In the genomic region with DNA sequence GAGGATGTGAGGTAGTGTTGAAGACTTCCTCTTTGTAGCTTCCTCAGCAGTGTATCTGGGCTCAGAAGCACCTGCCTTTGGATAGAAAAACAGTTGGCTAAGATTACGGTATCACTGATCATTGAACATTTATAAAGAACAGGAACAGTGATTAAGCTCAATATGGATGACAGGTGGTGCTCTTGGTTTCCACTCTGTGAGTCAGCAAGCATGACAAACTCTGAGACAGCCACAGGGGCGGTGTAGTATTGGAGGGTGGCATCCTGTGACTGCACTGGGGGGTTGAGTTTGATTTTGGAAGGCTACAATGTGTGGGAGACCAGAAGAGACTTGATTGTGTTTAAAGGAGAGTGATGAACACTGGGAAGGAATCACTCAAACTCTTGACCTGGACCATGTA, we compare ENCODE assay signal across 22 mouse cellular contexts.
"Had no signal": no experiment of that assay in that cellular context is flagged by ENCODE, and none has a peak within 500 bp of the region (broad histone marks: within the 10 kb centered on the region; RNA-seq: fewer than 3 reads in every experiment).

No protein-coding gene starts in this region.

- DNase-seq: kidney, adult 18-20 months; kidney, postnatal 25 days; liver; lung, adult 2 months; lung, postnatal 14 days; lung, postnatal 4 days; right cerebral cortex, postnatal 14 days; spleen, adult 18-20 months; thymus, adult 18-20 months; thymus, postnatal 4 days had no signal

- H3K36me3 ChIP-seq: limb, embryonic 10.5 days; limb, embryonic 13.5 days; liver, embryonic 12.5 days; liver, embryonic 15.5 days; midbrain, embryonic 12.5 days; neural tube, embryonic 13.5 days had no signal

- H3K4me1 ChIP-seq: limb, embryonic 10.5 days; limb, embryonic 13.5 days; liver, embryonic 12.5 days; liver, embryonic 15.5 days; midbrain, embryonic 12.5 days; neural tube, embryonic 13.5 days had no signal

- H3K4me3 ChIP-seq: limb, embryonic 10.5 days; limb, embryonic 13.5 days; liver, embryonic 12.5 days; liver, embryonic 15.5 days; midbrain, embryonic 12.5 days; myocyte; neural tube, embryonic 13.5 days had no signal

- H3K4me2 ChIP-seq: limb, embryonic 13.5 days; liver, embryonic 12.5 days; liver, embryonic 15.5 days; midbrain, embryonic 12.5 days; neural tube, embryonic 13.5 days had no signal

- H3K9me3 ChIP-seq: limb, embryonic 10.5 days; limb, embryonic 13.5 days; liver, embryonic 12.5 days; liver, embryonic 15.5 days; midbrain, embryonic 12.5 days; neural tube, embryonic 13.5 days had no signal

- ATAC-seq: hindbrain, postnatal 0 days; inflammation-experienced regulatory T-cells, adult 6 months; intestine, embryonic 16.5 days; liver, embryonic 12.5 days; midbrain, embryonic 16.5 days had no signal

- H3K27me3 ChIP-seq: limb, embryonic 13.5 days; liver, embryonic 12.5 days; liver, embryonic 15.5 days; midbrain, embryonic 12.5 days; neural tube, embryonic 13.5 days had no signal

- H3K9ac ChIP-seq: limb, embryonic 13.5 days; liver, embryonic 12.5 days; liver, embryonic 15.5 days; midbrain, embryonic 12.5 days; neural tube, embryonic 13.5 days had no signal

- H3K27ac ChIP-seq: hindbrain, postnatal 0 days; kidney, postnatal 0 days; limb, embryonic 10.5 days; limb, embryonic 13.5 days; liver, embryonic 12.5 days; liver, embryonic 15.5 days; midbrain, embryonic 12.5 days; neural tube, embryonic 13.5 days had no signal
